Mouse (Mus musculus) gastrocnemius, adult 2 months (tissue): ENCODE data around the gene Chkb. TPM values are rescaled to one million over a fixed set of nuclear protein-coding genes. Genes with fewer than 3 reads are reported as not detected.
A peak's percentile ranks its signal among the peaks of the same experiment; 100 is the strongest.

Experiments
- DNase-seq: peaks from one replicate; pipeline ENCODE4 v3.0.0; 2022
- H3K27ac ChIP-seq: fragments of 200-600 bp; 2 replicates; pipeline ENCODE4 v1.8.1; 2022; ENCODE audit warnings: mild to moderate bottlenecking
- H3K4me3 ChIP-seq: fragments of 200-600 bp; 2 replicates; pipeline ENCODE4 v1.8.1; 2022; ENCODE audit warnings: mild to moderate bottlenecking, moderate library complexity
- CTCF ChIP-seq: fragments of 200-600 bp; IDR thresholded peaks from 2 replicates; pipeline ENCODE4 v1.8.1; 2022; ENCODE audit warnings: antibody characterized with exemption, mild to moderate bottlenecking, moderate library complexity
- intact Hi-C: fragments of 180-260 bp; cut with DNase I; formaldehyde crosslinking; loops from one replicate; pipeline ENCODE4 v1.15.1; 2025
- total RNA-seq, 2 experiments: library from RNA; stranded (reverse); gene quantifications; 2 replicates each; pipeline ENCODE4 v1.2.3; 2021

Chkb gene
- total RNA-seq, 2 experiments from 2014 or later: 21.4 to 23.3 TPM

DNA sequence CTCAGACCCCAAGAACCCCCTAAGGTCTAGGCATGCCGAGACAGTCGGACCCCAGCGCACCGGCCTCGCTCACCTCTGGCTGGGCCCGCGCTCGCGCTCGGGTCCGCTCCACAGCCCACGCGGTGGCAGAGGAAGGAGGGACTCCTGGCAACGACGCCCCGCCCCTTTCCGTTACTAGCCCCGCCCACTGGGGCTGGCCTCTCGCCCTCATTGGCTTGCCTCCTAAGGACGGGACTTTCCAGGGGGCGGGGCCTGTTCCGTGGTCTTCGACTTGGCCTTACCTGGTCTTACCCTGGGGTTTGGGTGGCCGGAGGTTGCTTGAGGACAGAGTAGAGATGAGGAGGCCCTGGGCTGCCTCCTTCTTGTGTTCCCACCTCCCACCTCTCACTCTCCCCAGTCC is 19.6 kb downstream of the Chkb start, which contains the start of gene Syce3:
Syce3 (minus strand) TSS at position 386 of the 400 bp plus-strand sequence.
- intact Hi-C loops: no loop called here
- no peak within 1 kb of the TSS for H3K27ac ChIP-seq
- no peak within 1 kb of the TSS for H3K4me3 ChIP-seq
- TF ChIP-seq CTCF: no peak
- DNase-seq: no peak

DNA sequence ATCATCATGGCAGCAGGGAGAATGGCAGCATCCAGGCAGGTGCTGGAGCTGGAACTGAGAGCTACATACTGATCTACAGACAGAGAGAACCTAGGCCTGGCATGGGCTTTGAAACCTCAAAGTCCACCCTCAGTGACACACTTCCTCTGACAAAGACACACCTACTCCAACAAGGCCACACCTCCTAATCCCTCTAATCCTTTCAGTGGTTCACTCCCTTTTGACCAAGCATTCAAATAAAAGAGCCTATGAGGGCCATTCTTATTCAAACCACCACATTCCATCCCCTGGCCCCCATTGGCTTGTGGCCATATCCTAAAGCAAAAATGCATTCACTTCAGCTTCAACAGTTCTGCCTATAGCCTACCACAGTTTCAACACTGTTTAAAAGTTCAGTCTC is 23.0 kb downstream of the Chkb start:
- H3K27ac ChIP-seq: no peak overlapping the region
- no peak overlapping the region for H3K4me3 ChIP-seq
- no peak for TF ChIP-seq CTCF
- DNase-seq: no peak
- intact Hi-C loops: no loop called here

GRCm38 (mm10) chr15:89404831-89405623 is 24.7 kb downstream of the Chkb start:
- Histone ChIP-seq H3K4me3 (no peak overlapping the region), H3K27ac (no peak overlapping the region)
- no peak for TF ChIP-seq CTCF
- no peak for DNase-seq
- intact Hi-C loops: no loop called here

- H3K27ac ChIP-seq: no peak overlapping the region
- TF ChIP-seq CTCF: no peak
- intact Hi-C loops: no loop called here
- DNase-seq: no peak
- no peak overlapping the region for H3K4me3 ChIP-seq
Observed at GRCm38 (mm10) chr15:89402471-89402870, 27.2 kb downstream of the Chkb start.

DNA sequence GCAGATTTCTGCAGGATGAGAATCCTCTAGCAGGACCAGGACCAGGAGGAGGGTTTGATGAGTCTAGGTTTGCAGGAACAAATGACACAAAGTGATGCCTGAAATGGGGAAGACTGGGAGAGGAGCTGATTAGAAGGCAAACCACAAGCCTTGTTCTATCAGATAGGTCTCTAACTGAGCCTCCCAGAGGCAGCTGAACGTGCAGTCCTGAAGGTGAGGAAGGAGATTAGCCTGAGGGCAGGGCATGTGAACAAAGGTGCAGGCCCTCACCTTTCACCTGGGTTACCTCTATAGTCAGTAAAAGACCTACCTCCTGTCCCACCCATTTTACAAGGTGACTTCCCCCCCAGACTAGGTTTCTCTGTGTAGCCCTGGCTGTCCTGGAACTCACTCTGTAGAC is 30.0 kb downstream of the Chkb start:
- DNase-seq: no peak
- H3K27ac ChIP-seq: no peak overlapping the region
- no peak for TF ChIP-seq CTCF
- no peak overlapping the region for H3K4me3 ChIP-seq
- intact Hi-C loops: no loop called here

DNA sequence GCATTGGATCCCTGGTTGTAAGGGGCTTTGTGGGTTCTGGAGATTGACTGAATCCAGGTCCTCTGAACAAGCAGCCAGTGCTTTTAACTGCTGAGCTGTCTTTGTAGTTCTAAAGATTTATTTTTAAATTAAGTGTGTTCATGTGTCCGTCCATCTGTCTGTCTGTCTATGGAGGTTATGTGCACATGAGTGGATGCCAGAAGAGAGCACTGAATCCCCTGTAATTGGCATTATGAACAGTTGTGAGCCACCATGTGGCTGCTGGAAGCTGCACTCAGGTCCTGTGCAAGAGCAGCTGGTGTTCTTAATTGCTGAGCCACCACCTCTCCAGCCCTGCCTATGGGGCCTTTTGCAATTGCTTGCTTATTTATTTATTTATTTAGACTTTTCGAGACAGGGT is 31.6 kb downstream of the Chkb start:
- no peak for TF ChIP-seq CTCF
- H3K4me3 ChIP-seq: no peak overlapping the region
- H3K27ac ChIP-seq: no peak overlapping the region
- DNase-seq: no peak
- intact Hi-C loops: no loop called here

- TF ChIP-seq CTCF: no peak
- DNase-seq: no peak
Observed at GRCm38 (mm10) chr15:89396883-89397282, 32.8 kb downstream of the Chkb start.

GRCm38 (mm10) chr15:89390081-89390480 is 39.6 kb downstream of the Chkb start:
- no peak for DNase-seq
- intact Hi-C loops: no loop called here
- no peak overlapping the region for H3K27ac ChIP-seq
- no peak for TF ChIP-seq CTCF
- no peak overlapping the region for H3K4me3 ChIP-seq

More at GRCm38 (mm10) chr15:89396883-89397282, 32.8 kb downstream of the Chkb start:
- Histone ChIP-seq H3K4me3 (no peak overlapping the region), H3K27ac (no peak overlapping the region)
- intact Hi-C loops: no loop called here

- DNase-seq: no peak
- Histone ChIP-seq H3K4me3 (no peak overlapping the region), H3K27ac (no peak overlapping the region)
- TF ChIP-seq CTCF: no peak
- intact Hi-C loops: no loop called here
Observed at GRCm38 (mm10) chr15:89387127-89387526, 42.6 kb downstream of the Chkb start.

DNA sequence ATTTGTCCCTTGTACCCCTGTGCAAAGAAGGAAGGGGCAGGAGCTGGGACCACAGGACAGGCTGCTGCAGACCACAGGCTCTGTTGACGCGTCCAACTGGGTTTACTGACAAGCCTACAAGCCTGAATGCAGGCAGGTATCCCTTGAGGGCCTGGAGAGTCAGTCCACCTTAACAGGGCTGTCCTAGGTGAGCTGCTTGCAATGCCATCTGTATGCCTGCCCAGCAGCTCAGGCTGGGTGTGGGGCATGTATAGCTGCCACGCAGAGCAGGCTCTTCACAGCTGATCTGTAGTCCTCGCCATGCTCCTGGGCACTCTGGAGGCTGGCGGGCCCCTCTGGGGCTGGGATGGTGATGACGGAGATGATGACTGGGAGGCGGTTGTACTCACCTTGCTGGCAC is 45.1 kb downstream of the Chkb start, which contains the start of gene Klhdc7b:
Klhdc7b (plus strand) TSS at position 301 of the 400 bp plus-strand sequence.
- no peak for DNase-seq
- Histone ChIP-seq H3K4me3 (no peak within 1 kb of the TSS), H3K27ac (no peak within 1 kb of the TSS)
- intact Hi-C loops: no loop called here
- TF ChIP-seq CTCF: no peak

- TF ChIP-seq CTCF: no peak
- Histone ChIP-seq H3K27ac (peak overlapping the region; percentile 83), H3K4me3 (peak overlapping the region; percentile 71)
- intact Hi-C loops: no loop called here
- DNase-seq: no peak
Observed at GRCm38 (mm10) chr15:89379429-89379828, 50.3 kb downstream of the Chkb start.

GRCm38 (mm10) chr15:89378831-89379401 is 50.8 kb downstream of the Chkb start, which contains the start of gene Odf3b:
Odf3b (minus strand) TSS chr15:89379282.
- no peak for DNase-seq
- Histone ChIP-seq H3K27ac (peak within 1 kb of the TSS; percentile 83), H3K4me3 (peak within 1 kb of the TSS; percentile 71)
- intact Hi-C loops: no loop called here
- no peak for TF ChIP-seq CTCF
